Mouse (Mus musculus) heart, embryonic 12.5 days (tissue): ENCODE measurements around the gene Synpr. TPM values are rescaled to one million over a fixed set of nuclear protein-coding genes. Genes with fewer than 3 reads are reported as not detected.

Experiments
- ATAC-seq: fragments of 200-750 bp; cut with Nextera tagmentation; 2 replicates; pipeline ENCODE4 v1.8.0; 2017; ENCODE audit warnings: moderate TSS enrichment, moderate library complexity; ENCODE audit not compliant: insufficient number of reproducible peaks, low FRiP score
- H3K27ac ChIP-seq: fragments of 300-500 bp; sonication (generic); 2 replicates; pipeline ENCODE4 v1.5.1; 2016; ENCODE audit warnings: mild to moderate bottlenecking, moderate library complexity; ENCODE audit not compliant: poor library complexity, severe bottlenecking
- H3K27me3 ChIP-seq: fragments of 300-500 bp; sonication (generic); replicated peaks from 2 replicates; pipeline ENCODE4 v1.6.1; 2016; ENCODE audit warnings: mild to moderate bottlenecking, moderate library complexity
- H3K36me3 ChIP-seq: fragments of 300-500 bp; sonication (generic); 2 replicates; pipeline ENCODE4 v1.6.1; 2016; ENCODE audit warnings: mild to moderate bottlenecking, moderate library complexity
- H3K4me1 ChIP-seq: fragments of 300-500 bp; sonication (generic); replicated peaks from 2 replicates; pipeline ENCODE4 v1.6.1; 2016; ENCODE audit warnings: mild to moderate bottlenecking
- H3K4me2 ChIP-seq: fragments of 300-500 bp; sonication (generic); 2 replicates; pipeline ENCODE4 v1.6.1; 2016; ENCODE audit warnings: mild to moderate bottlenecking, moderate library complexity
- H3K4me3 ChIP-seq: fragments of 300-500 bp; sonication (generic); 2 replicates; pipeline ENCODE4 v1.5.1; 2016; ENCODE audit warnings: mild to moderate bottlenecking
- H3K9ac ChIP-seq: fragments of 300-500 bp; sonication (generic); 2 replicates; pipeline ENCODE4 v1.6.1; 2016; ENCODE audit warnings: mild to moderate bottlenecking, moderate library complexity
- H3K9me3 ChIP-seq: fragments of 300-500 bp; sonication (generic); replicated peaks from 2 replicates; pipeline ENCODE4 v1.6.1; 2016; ENCODE audit warnings: mild to moderate bottlenecking, moderate library complexity
- WGBS: fragments of 180-500 bp; shearing (Covaris S2); methylation state at CpG from one replicate; pipeline ENCODE4 v1.1.7; 2016; 5-methylcytosine and 5-hydroxymethylcytosine counted together
- polyA plus RNA-seq: library from polyadenylated mRNA; unstranded; fragments of >200 nt; fragmentation: Nextera tagmentation; extraction: Ambion mirVana; gene quantifications from 2 replicates; pipeline ENCODE4 v1.2.1, GENCODE M21; 2016

Gene Synpr
- polyA plus RNA-seq, 1 experiment from 2014 or later: 0.64 TPM

GRCm38 (mm10) chr14:13285341-13286130 is 956 bp downstream of the Synpr start:
- peaks cover 9% of the 10 kb centered on the region; the same call in 1 of the 2 replicates for H3K27me3 ChIP-seq
- H3K27ac ChIP-seq: no peak overlapping the region
- no peak overlapping the region for H3K4me2 ChIP-seq
- no peak overlapping the region for H3K9ac ChIP-seq
- no peak for ATAC-seq
- no peaks in the 10 kb centered on the region for H3K4me1 ChIP-seq
- WGBS: 60% methylated on average over 10 of the region's 10 CpGs
- H3K36me3 ChIP-seq: no peaks in the 10 kb centered on the region
- H3K9me3 ChIP-seq: no peaks in the 10 kb centered on the region
- H3K4me3 ChIP-seq: no peak overlapping the region

- Histone ChIP-seq H3K9me3 (no peaks in the 10 kb centered on the region), H3K4me2 (no peak overlapping the region), H3K27ac (no peak overlapping the region), H3K27me3 (no peaks in the 10 kb centered on the region), H3K9ac (no peak overlapping the region), H3K4me1 (no peaks in the 10 kb centered on the region), H3K4me3 (no peak overlapping the region), H3K36me3 (no peaks in the 10 kb centered on the region)
- WGBS: 67% methylated on average over 3 of the region's 3 CpGs
- ATAC-seq: no peak
Measured at GRCm38 (mm10) chr14:13294200-13294599, 9.6 kb downstream of the Synpr start.

GRCm38 (mm10) chr14:13314323-13314722 is 29.7 kb downstream of the Synpr start:
- no peaks in the 10 kb centered on the region for H3K36me3 ChIP-seq
- H3K27me3 ChIP-seq: no peaks in the 10 kb centered on the region
- H3K4me3 ChIP-seq: no peak overlapping the region
- no peak overlapping the region for H3K27ac ChIP-seq
- no peaks in the 10 kb centered on the region for H3K9me3 ChIP-seq
- 29% methylated on average over 1 of the region's 1 CpGs for WGBS
- no peak for ATAC-seq
- H3K9ac ChIP-seq: no peak overlapping the region
- H3K4me2 ChIP-seq: no peak overlapping the region
- no peaks in the 10 kb centered on the region for H3K4me1 ChIP-seq

- 60% methylated on average over 2 of the region's 2 CpGs for WGBS
- Histone ChIP-seq H3K9ac (no peak overlapping the region), H3K4me1 (no peaks in the 10 kb centered on the region), H3K27ac (no peak overlapping the region), H3K9me3 (no peaks in the 10 kb centered on the region), H3K36me3 (no peaks in the 10 kb centered on the region), H3K4me2 (no peak overlapping the region), H3K4me3 (no peak overlapping the region), H3K27me3 (no peaks in the 10 kb centered on the region)
- ATAC-seq: no peak
Measured at GRCm38 (mm10) chr14:13328461-13328860, 43.9 kb downstream of the Synpr start.

GRCm38 (mm10) chr14:13332497-13333306 is 48.1 kb downstream of the Synpr start:
- H3K27me3 ChIP-seq: no peaks in the 10 kb centered on the region
- ATAC-seq: no peak
- no peak overlapping the region for H3K9ac ChIP-seq
- H3K4me3 ChIP-seq: no peak overlapping the region
- no peak overlapping the region for H3K27ac ChIP-seq
- no peaks in the 10 kb centered on the region for H3K4me1 ChIP-seq
- no peaks in the 10 kb centered on the region for H3K36me3 ChIP-seq
- H3K9me3 ChIP-seq: no peaks in the 10 kb centered on the region
- H3K4me2 ChIP-seq: no peak overlapping the region
- WGBS: 57% methylated on average over 10 of the region's 10 CpGs

GRCm38 (mm10) chr14:13333372-13333771 is 48.8 kb downstream of the Synpr start:
- no peak overlapping the region for H3K4me3 ChIP-seq
- H3K36me3 ChIP-seq: no peaks in the 10 kb centered on the region
- H3K4me2 ChIP-seq: no peak overlapping the region
- no peaks in the 10 kb centered on the region for H3K9me3 ChIP-seq
- no peak for ATAC-seq
- H3K27ac ChIP-seq: no peak overlapping the region
- 67% methylated on average over 5 of the region's 5 CpGs for WGBS
- no peaks in the 10 kb centered on the region for H3K27me3 ChIP-seq
- H3K9ac ChIP-seq: no peak overlapping the region
- H3K4me1 ChIP-seq: no peaks in the 10 kb centered on the region

- 70% methylated on average over 4 of the region's 4 CpGs for WGBS
- Histone ChIP-seq H3K27ac (no peak overlapping the region), H3K4me1 (no peaks in the 10 kb centered on the region), H3K4me3 (no peak overlapping the region), H3K4me2 (no peak overlapping the region), H3K36me3 (no peaks in the 10 kb centered on the region), H3K27me3 (no peaks in the 10 kb centered on the region), H3K9me3 (no peaks in the 10 kb centered on the region), H3K9ac (no peak overlapping the region)
- no peak for ATAC-seq
Measured at GRCm38 (mm10) chr14:13336162-13336561, 51.6 kb downstream of the Synpr start.

GRCm38 (mm10) chr14:13340688-13341087 is 56.1 kb downstream of the Synpr start:
- no peaks in the 10 kb centered on the region for H3K27me3 ChIP-seq
- H3K36me3 ChIP-seq: no peaks in the 10 kb centered on the region
- H3K27ac ChIP-seq: no peak overlapping the region
- no peaks in the 10 kb centered on the region for H3K9me3 ChIP-seq
- no peak overlapping the region for H3K9ac ChIP-seq
- H3K4me1 ChIP-seq: no peaks in the 10 kb centered on the region
- no peak overlapping the region for H3K4me3 ChIP-seq
- no peak overlapping the region for H3K4me2 ChIP-seq
- ATAC-seq: no peak
- 77% methylated on average over 4 of the region's 4 CpGs for WGBS

- no peak overlapping the region for H3K4me2 ChIP-seq
- H3K27me3 ChIP-seq: no peaks in the 10 kb centered on the region
- no peaks in the 10 kb centered on the region; the same call in 1 of the 2 replicates for H3K4me1 ChIP-seq
- ATAC-seq: no peak
- no peak overlapping the region for H3K9ac ChIP-seq
- 55% methylated on average over 2 of the region's 2 CpGs for WGBS
- no peaks in the 10 kb centered on the region for H3K36me3 ChIP-seq
- 0 out of 2 replicates have a peak, but pooled peaks cover 4% of the 10 kb centered on the region for H3K9me3 ChIP-seq
- no peak overlapping the region for H3K4me3 ChIP-seq
- H3K27ac ChIP-seq: no peak overlapping the region
Measured at GRCm38 (mm10) chr14:13344240-13344639, 59.7 kb downstream of the Synpr start.

- no peak overlapping the region for H3K9ac ChIP-seq
- H3K27ac ChIP-seq: no peak overlapping the region
- no peak overlapping the region for H3K4me3 ChIP-seq
- 39% methylated on average over 4 of the region's 4 CpGs for WGBS
- H3K4me1 ChIP-seq: no peaks in the 10 kb centered on the region; the same call in 1 of the 2 replicates
- no peak for ATAC-seq
- H3K9me3 ChIP-seq: 0 out of 2 replicates have a peak, but pooled peaks cover 4% of the 10 kb centered on the region
- H3K4me2 ChIP-seq: no peak overlapping the region
- H3K36me3 ChIP-seq: no peaks in the 10 kb centered on the region
- no peaks in the 10 kb centered on the region for H3K27me3 ChIP-seq
Measured at GRCm38 (mm10) chr14:13349170-13349865, 64.7 kb downstream of the Synpr start.

GRCm38 (mm10) chr14:13354154-13354553 is 69.6 kb downstream of the Synpr start:
- no peaks in the 10 kb centered on the region for H3K27me3 ChIP-seq
- WGBS: 24% methylated on average over 5 of the region's 5 CpGs
- H3K4me3 ChIP-seq: no peak overlapping the region
- H3K36me3 ChIP-seq: no peaks in the 10 kb centered on the region
- H3K9ac ChIP-seq: no peak overlapping the region
- no peak overlapping the region for H3K27ac ChIP-seq
- H3K9me3 ChIP-seq: no peaks in the 10 kb centered on the region
- ATAC-seq: no peak
- no peak overlapping the region for H3K4me2 ChIP-seq
- no peaks in the 10 kb centered on the region; the same call in 1 of the 2 replicates for H3K4me1 ChIP-seq
